Mouse (Mus musculus): Measurements from ENCODE around the gene Cdk7. TPM values are rescaled to one million over a fixed set of nuclear protein-coding genes. Genes with fewer than 3 reads are reported as not detected.
A peak's percentile ranks its signal among the peaks of the same experiment; 100 is the strongest.

Cdk7 gene
- polyA plus RNA-seq, 1 experiment from 2014 or later = 98.8 TPM

DNA sequence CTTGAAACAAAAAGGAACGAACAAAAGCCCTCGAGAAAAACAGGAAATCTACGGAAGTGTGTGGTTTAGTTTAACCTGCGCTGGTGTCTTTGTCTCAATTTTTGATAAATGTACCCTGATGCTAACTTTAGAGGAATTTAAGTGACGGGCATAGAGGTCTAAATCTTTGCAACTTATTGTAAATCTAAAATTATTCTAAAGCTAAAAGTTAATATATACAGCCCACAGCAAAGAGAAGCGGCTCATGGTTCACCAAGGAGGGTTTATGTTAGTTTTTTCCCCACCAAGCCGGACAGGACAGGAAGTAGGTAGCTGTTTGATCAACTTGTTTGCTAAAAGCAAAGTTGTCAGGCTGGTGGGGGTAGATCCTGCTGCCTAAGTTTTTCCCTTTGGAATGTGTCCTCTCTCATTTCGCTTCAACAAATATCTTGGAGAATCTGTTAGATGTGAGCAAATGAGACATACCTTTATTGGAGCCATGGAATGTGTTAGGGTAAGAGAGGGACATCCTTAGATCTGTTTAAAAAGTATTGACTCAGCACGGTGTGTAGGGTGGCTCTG lies 60.5 kb downstream of the Cdk7 start:
- H3K4me2 ChIP-seq = peak overlapping the region; percentile 81
- peak overlapping the region; percentile 59 for H3K4me3 ChIP-seq
- no peaks in the 10 kb centered on the region for H3K4me1 ChIP-seq
- H3K27me3 ChIP-seq = no peaks in the 10 kb centered on the region
- H3K27ac ChIP-seq = no peak overlapping the region
- H3K36me3 ChIP-seq = peaks cover 13% of the 10 kb centered on the region
- H3K9ac ChIP-seq = peak overlapping the region; percentile 72; the same call in 1 of the 2 replicates
- no peak for ATAC-seq (ENCODE audit: insufficient number of reproducible peaks, insufficient read depth, low FRiP score, low TSS enrichment, low read depth)
- no peaks in the 10 kb centered on the region for H3K9me3 ChIP-seq
- WGBS = 50% methylated on average over 9 of the region's 9 CpGs

DNA sequence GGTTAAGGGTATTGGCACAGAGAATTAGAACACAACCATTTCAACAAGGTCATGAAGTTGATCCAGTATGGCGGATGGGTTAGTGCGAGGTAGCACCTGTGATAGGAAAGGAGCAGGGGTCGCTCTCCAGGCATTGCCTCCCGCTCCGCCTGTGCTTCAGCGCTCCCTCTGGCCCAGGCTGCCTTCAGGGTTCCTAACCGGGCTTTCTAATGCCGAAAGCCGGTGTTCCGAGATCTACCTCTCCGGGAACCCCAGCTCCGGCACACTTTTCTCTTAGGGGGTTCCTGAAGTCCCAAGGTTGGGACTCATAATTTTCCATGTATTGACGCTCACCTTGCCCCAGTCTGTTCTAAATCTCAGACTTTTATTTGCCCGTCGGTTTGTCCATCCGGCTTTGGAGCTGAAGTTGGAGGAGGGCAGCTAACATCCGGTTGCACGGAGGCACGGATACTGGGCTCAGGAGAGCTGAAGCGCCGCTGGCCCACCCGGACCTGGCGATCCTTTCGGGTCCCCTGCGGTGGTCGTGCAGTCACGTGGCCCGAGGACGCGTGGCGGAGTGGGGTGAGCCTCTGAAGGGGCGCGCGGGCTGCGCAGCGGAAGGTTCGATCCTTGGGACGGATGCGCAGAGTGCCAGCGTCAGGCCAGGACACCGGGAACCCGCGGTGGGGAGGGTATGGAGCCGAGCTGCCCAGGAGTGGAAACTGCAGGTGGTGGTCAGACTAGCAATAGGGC lies 61.3 kb downstream of the Cdk7 start, which contains the start of gene Ccdc125:
Gene Ccdc125 (plus strand): TSS at position 427 of the 732 bp plus-strand sequence.
- peak within 1 kb of the TSS; percentile 72 for H3K9ac ChIP-seq
- peak within 1 kb of the TSS; percentile 59 for H3K4me3 ChIP-seq
- no peaks in the 10 kb centered on the region for H3K4me1 ChIP-seq
- no peak within 1 kb of the TSS; the same call in 1 of the 2 replicates for H3K27ac ChIP-seq
- H3K36me3 ChIP-seq = peaks cover 13% of the 10 kb centered on the region
- no peaks in the 10 kb centered on the region for H3K27me3 ChIP-seq
- peak within 1 kb of the TSS; percentile 81 for H3K4me2 ChIP-seq
- under 1% methylated on average over 44 of the region's 44 CpGs for WGBS
- H3K9me3 ChIP-seq = no peaks in the 10 kb centered on the region
- ATAC-seq (ENCODE audit: insufficient number of reproducible peaks, insufficient read depth, low FRiP score, low TSS enrichment, low read depth) = peak; percentile 71; the same call in 1 of the 2 replicates

DNA sequence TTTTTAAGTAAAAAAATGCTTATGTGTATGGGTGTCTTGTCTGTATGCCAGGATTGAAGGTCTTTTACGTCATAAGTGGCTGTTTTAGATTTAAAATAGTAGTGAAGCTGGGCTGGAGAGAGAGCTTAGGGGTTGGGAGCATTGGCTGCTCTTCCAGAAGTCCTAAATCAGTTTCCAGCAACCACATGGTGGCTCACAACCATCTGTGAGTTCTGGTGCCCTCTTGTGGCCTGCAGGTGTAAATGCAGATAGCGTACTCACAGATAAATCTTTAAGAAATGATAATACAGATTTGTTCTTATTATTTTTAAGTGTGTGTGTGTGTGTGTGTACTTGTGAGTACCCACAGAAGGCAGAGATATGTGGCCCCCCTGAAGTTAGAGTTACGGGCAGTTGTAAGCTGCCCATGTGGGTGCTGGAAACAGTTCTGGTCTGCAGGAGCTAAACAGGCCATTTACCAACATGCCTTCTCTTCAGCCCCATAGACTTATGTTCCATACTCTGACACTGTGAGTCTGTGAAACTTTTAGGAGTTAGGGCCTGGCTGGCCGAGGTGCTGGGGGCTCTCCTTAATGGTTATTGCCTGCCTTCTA lies 70.8 kb downstream of the Cdk7 start:
- Histone ChIP-seq H3K27me3 (no peaks in the 10 kb centered on the region), H3K9me3 (no peaks in the 10 kb centered on the region), H3K4me3 (no peak overlapping the region), H3K9ac (no peak overlapping the region), H3K4me2 (no peak overlapping the region), H3K36me3 (peaks cover 27% of the 10 kb centered on the region), H3K27ac (no peak overlapping the region), H3K4me1 (no peaks in the 10 kb centered on the region)
- WGBS = 45% methylated on average over 4 of the region's 4 CpGs
- no peak for ATAC-seq (ENCODE audit: insufficient number of reproducible peaks, insufficient read depth, low FRiP score, low TSS enrichment, low read depth)

DNA sequence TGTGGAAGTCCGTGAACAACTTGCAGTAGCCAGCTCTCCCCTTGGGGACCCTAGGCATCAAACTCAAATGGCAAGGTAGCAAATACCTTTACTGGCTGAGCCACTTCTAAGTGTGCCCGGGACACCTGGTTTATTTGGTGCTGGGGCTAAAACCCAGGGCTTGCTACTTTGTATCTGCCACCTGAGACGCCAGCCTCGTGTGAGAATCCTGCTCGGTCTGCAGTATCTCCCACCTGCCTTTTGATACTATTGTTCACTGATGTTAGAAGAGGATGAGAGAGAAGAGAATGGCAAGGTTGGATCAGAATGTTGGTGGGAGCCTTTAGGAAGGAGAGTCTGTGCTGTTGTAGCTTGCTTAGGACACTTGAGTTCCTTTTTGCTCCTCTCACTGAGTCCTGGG lies 72.6 kb downstream of the Cdk7 start:
- peaks cover 16% of the 10 kb centered on the region for H3K36me3 ChIP-seq
- no peak for ATAC-seq (ENCODE audit: insufficient number of reproducible peaks, insufficient read depth, low FRiP score, low TSS enrichment, low read depth)
- H3K9ac ChIP-seq = no peak overlapping the region
- no peak overlapping the region for H3K4me2 ChIP-seq
- WGBS = 93% methylated on average over 5 of the region's 5 CpGs
- no peak overlapping the region for H3K4me3 ChIP-seq
- H3K27ac ChIP-seq = no peak overlapping the region
- H3K9me3 ChIP-seq = no peaks in the 10 kb centered on the region
- H3K4me1 ChIP-seq = no peaks in the 10 kb centered on the region
- H3K27me3 ChIP-seq = no peaks in the 10 kb centered on the region

Other genes with a start within 250 kb of the Cdk7 start
- gene Gtf2h2, start 238.4 kb downstream of the Cdk7 start, polyA plus RNA-seq (2015; fragmentation: Nextera tagmentation; extraction: Ambion mirVana) = 76.8 and 86.5 TPM in 2 replicates
- gene Ocln, start 178.2 kb downstream of the Cdk7 start, polyA plus RNA-seq (2015; fragmentation: Nextera tagmentation; extraction: Ambion mirVana) = 7.8 and 11.1 TPM in 2 replicates
- gene Marveld2, start 114.0 kb downstream of the Cdk7 start, polyA plus RNA-seq (2015; fragmentation: Nextera tagmentation; extraction: Ambion mirVana) = 5.6 TPM in 2 replicates
- gene Ak6, start 80.0 kb downstream of the Cdk7 start, polyA plus RNA-seq (2015; fragmentation: Nextera tagmentation; extraction: Ambion mirVana) = 295 and 310 TPM in 2 replicates
- gene Rad17, start 79.9 kb downstream of the Cdk7 start, polyA plus RNA-seq (2015; fragmentation: Nextera tagmentation; extraction: Ambion mirVana) = 23.6 and 24.2 TPM in 2 replicates
- 12.7 and 21.4 TPM in 2 replicates for gene Taf9, start 79.4 kb downstream of the Cdk7 start, polyA plus RNA-seq (2015; fragmentation: Nextera tagmentation; extraction: Ambion mirVana)
- gene Ccdc125, start 61.2 kb downstream of the Cdk7 start, polyA plus RNA-seq (2015; fragmentation: Nextera tagmentation; extraction: Ambion mirVana) = 4.4 and 4.7 TPM in 2 replicates
- 123 and 141 TPM in 2 replicates for gene Mrps36, start 13.7 kb upstream of the Cdk7 start, polyA plus RNA-seq (2015; fragmentation: Nextera tagmentation; extraction: Ambion mirVana)
- gene Cenph, start 45.0 kb upstream of the Cdk7 start, polyA plus RNA-seq (2015; fragmentation: Nextera tagmentation; extraction: Ambion mirVana) = 43.7 and 44.6 TPM in 2 replicates
- 232 and 240 TPM in 2 replicates for gene Ccnb1, start 55.6 kb upstream of the Cdk7 start, polyA plus RNA-seq (2015; fragmentation: Nextera tagmentation; extraction: Ambion mirVana)
- 50.6 and 54.5 TPM in 2 replicates for gene Slc30a5, start 102.5 kb upstream of the Cdk7 start, polyA plus RNA-seq (2015; fragmentation: Nextera tagmentation; extraction: Ambion mirVana)

All from embryonic facial prominence, embryonic 13.5 days (tissue).